Mouse (Mus musculus) G1E (cell line): ENCODE measurements at regions not wholly inside any gene's neighbourhood (a gene's known extent, or its start where the extent isn't known, plus 50 kb on each side); places are given as distances from the start of the nearest gene placed in this dataset.

ENCODE experiments used
- ATAC-seq: 2 replicates; pipeline ENCODE4 v1.8.0; 2016; ENCODE audit warnings: mild to moderate bottlenecking; ENCODE audit not compliant: insufficient number of reproducible peaks, poor library complexity, low FRiP score, severe bottlenecking; ENCODE audit errors: extremely low read depth
- DNase-seq: peaks from one replicate; pipeline ENCODE4 v3.0.0; 2012; ENCODE audit warnings: low spot score
- H3K27me3 ChIP-seq: 2 replicates; pipeline ENCODE4 v1.6.1; 2012; ENCODE audit warnings: mild to moderate bottlenecking, low read length, inconsistent platforms; ENCODE audit not compliant: insufficient read depth
- H3K36me3 ChIP-seq: replicated peaks from 2 replicates; pipeline ENCODE3; 2012; ENCODE audit warnings: mild to moderate bottlenecking, inconsistent platforms
- H3K4me1 ChIP-seq: 2 replicates; pipeline ENCODE4 v1.6.1; 2012; ENCODE audit warnings: low read depth, low read length, inconsistent platforms, mixed read lengths; ENCODE audit not compliant: insufficient read depth
- H3K4me3 ChIP-seq: 2 replicates; pipeline ENCODE4 v1.5.1; 2012; ENCODE audit warnings: low read depth, mild to moderate bottlenecking, inconsistent platforms, low read length, moderate library complexity, mixed read lengths
- H3K9me3 ChIP-seq: replicated peaks from 2 replicates; pipeline ENCODE4 v1.6.1; 2012; ENCODE audit warnings: inconsistent platforms
- CTCF ChIP-seq: IDR thresholded peaks from 2 replicates; pipeline ENCODE4 v1.5.1; 2012; ENCODE audit warnings: low read depth, low read length, inconsistent platforms, mixed read lengths
- GATA1 ChIP-seq: IDR thresholded peaks from 2 replicates; pipeline ENCODE4 v1.6.1; 2012; ENCODE audit warnings: borderline replicate concordance, low read length, inconsistent platforms, mixed read lengths
- GATA2 ChIP-seq: IDR thresholded peaks from 2 replicates; pipeline ENCODE4 v1.6.1; 2012; ENCODE audit warnings: low read depth, low read length, inconsistent platforms, borderline replicate concordance
- POLR2AphosphoS5 ChIP-seq: IDR thresholded peaks from 2 replicates; pipeline ENCODE4 v1.6.1; 2012; ENCODE audit warnings: low read depth, low read length, inconsistent platforms; ENCODE audit not compliant: insufficient replicate concordance
- TAL1 ChIP-seq: conservative IDR thresholded peaks from 2 replicates; pipeline ENCODE4 v1.6.1; 2012; ENCODE audit warnings: low read depth, low read length, inconsistent platforms, mixed read lengths

- no peaks in the 10 kb centered on the region for H3K27me3 ChIP-seq
- DNase-seq = no peak
- no peaks in the 10 kb centered on the region for H3K36me3 ChIP-seq
- TF ChIP-seq GATA2 (no peak), POLR2AphosphoS5 (no peak), CTCF (no peak), GATA1 (no peak), TAL1 (no peak)
- H3K4me1 ChIP-seq = no peaks in the 10 kb centered on the region
- no peak overlapping the region for H3K4me3 ChIP-seq
- H3K9me3 ChIP-seq = peaks cover 39% of the 10 kb centered on the region
- no peak for ATAC-seq
These were observed 91.6 kb upstream of the Rora start for GRCm38 (mm10) chr9:68561767-68562552.

GRCm38 (mm10) chr9:68563206-68563605 lies 90.4 kb upstream of the Rora start:
- peaks cover 43% of the 10 kb centered on the region for H3K9me3 ChIP-seq
- TF ChIP-seq TAL1 (no peak), POLR2AphosphoS5 (no peak), GATA2 (no peak), GATA1 (no peak), CTCF (no peak)
- ATAC-seq = no peak

GRCm38 (mm10) chr9:68585751-68586150 lies 67.8 kb upstream of the Rora start:
- no peak for ATAC-seq
- no peaks in the 10 kb centered on the region for H3K4me1 ChIP-seq

More at GRCm38 (mm10) chr9:68563206-68563605, 90.4 kb upstream of the Rora start:
- no peak overlapping the region for H3K4me3 ChIP-seq
- H3K4me1 ChIP-seq = no peaks in the 10 kb centered on the region
- no peak for DNase-seq
- H3K36me3 ChIP-seq = no peaks in the 10 kb centered on the region
- no peaks in the 10 kb centered on the region for H3K27me3 ChIP-seq

GRCm38 (mm10) chr9:68591023-68591422 lies 62.6 kb upstream of the Rora start:
- TF ChIP-seq TAL1 = no peak
- no peak for TF ChIP-seq POLR2AphosphoS5
- no peaks in the 10 kb centered on the region for H3K4me1 ChIP-seq
- H3K36me3 ChIP-seq = no peaks in the 10 kb centered on the region
- DNase-seq (no peak), ATAC-seq (no peak)
- H3K9me3 ChIP-seq = peaks cover 34% of the 10 kb centered on the region
- no peak overlapping the region for H3K4me3 ChIP-seq
- no peaks in the 10 kb centered on the region for H3K27me3 ChIP-seq

More at GRCm38 (mm10) chr9:68585751-68586150, 67.8 kb upstream of the Rora start:
- no peaks in the 10 kb centered on the region for H3K27me3 ChIP-seq
- H3K36me3 ChIP-seq = no peaks in the 10 kb centered on the region
- H3K9me3 ChIP-seq = peaks cover 26% of the 10 kb centered on the region
- H3K4me3 ChIP-seq = no peak overlapping the region
- TF ChIP-seq GATA1 = no peak
- TF ChIP-seq GATA2 = no peak
- TF ChIP-seq CTCF = no peak
- TF ChIP-seq POLR2AphosphoS5 = no peak
- TF ChIP-seq TAL1 = no peak
- DNase-seq = no peak

- Histone ChIP-seq H3K27me3 (no peaks in the 10 kb centered on the region), H3K9me3 (peaks cover 39% of the 10 kb centered on the region), H3K4me1 (no peaks in the 10 kb centered on the region), H3K36me3 (no peaks in the 10 kb centered on the region), H3K4me3 (no peak overlapping the region)
- TF ChIP-seq TAL1 = no peak
- TF ChIP-seq GATA1 = no peak
- TF ChIP-seq GATA2 = no peak
- TF ChIP-seq POLR2AphosphoS5 = no peak
- no peak for TF ChIP-seq CTCF
- ATAC-seq = no peak
- DNase-seq = no peak
These were observed 60.6 kb upstream of the Rora start for GRCm38 (mm10) chr9:68592976-68593375.

- no peaks in the 10 kb centered on the region for H3K4me1 ChIP-seq
- no peaks in the 10 kb centered on the region for H3K36me3 ChIP-seq
- DNase-seq (no peak), ATAC-seq (no peak)
- no peak overlapping the region for H3K4me3 ChIP-seq
- no peaks in the 10 kb centered on the region for H3K27me3 ChIP-seq
- no peak for TF ChIP-seq CTCF
- TF ChIP-seq TAL1 = no peak
- no peak for TF ChIP-seq GATA2
- TF ChIP-seq GATA1 = no peak
- no peak for TF ChIP-seq POLR2AphosphoS5
- peaks cover 34% of the 10 kb centered on the region for H3K9me3 ChIP-seq
These were observed 59.0 kb upstream of the Rora start for GRCm38 (mm10) chr9:68594586-68594985.
